Mouse (Mus musculus) myocyte (in vitro differentiated cells): ENCODE results near the gene Tmem205.

Experiments used
- CEBPB ChIP-seq: IDR thresholded peaks from 2 replicates; pipeline ENCODE4 v1.6.1; 2011; ENCODE audit warnings: mild to moderate bottlenecking, moderate library complexity; ENCODE audit not compliant: poor library complexity, insufficient read depth, severe bottlenecking
- E2F4 ChIP-seq: IDR thresholded peaks from one replicate; pipeline ENCODE4 v1.6.1; 2011; ENCODE audit warnings: mild to moderate bottlenecking, control low read depth, moderate library complexity; ENCODE audit not compliant: insufficient read depth
- MAX ChIP-seq: IDR thresholded peaks from one replicate; pipeline ENCODE4 v1.6.1; 2011; ENCODE audit warnings: low read depth, mild to moderate bottlenecking, control low read depth
- MYOD1 ChIP-seq, 3 experiments: IDR thresholded peaks; one replicate each; pipeline ENCODE4 v1.6.1; 2011; ENCODE audit warnings: control low read depth in 2 of 3, low read depth in 2 of 3, mild to moderate bottlenecking in 2 of 3, moderate library complexity in 1 of 3; ENCODE audit not compliant: insufficient read length in 2 of 3, control insufficient read depth in 1 of 3
- MYOG ChIP-seq, 3 experiments: IDR thresholded peaks; one replicate each; pipeline ENCODE4 v1.6.1; 2011; ENCODE audit warnings: control low read depth in 2 of 3, low read depth in 2 of 3, mild to moderate bottlenecking in 2 of 3; ENCODE audit not compliant: insufficient read length in 2 of 3, control insufficient read depth in 1 of 3, insufficient read depth in 1 of 3
- POLR2A ChIP-seq: IDR thresholded peaks from one replicate; pipeline ENCODE4 v1.6.1; 2011; ENCODE audit warnings: low read depth, mild to moderate bottlenecking, control low read depth, moderate library complexity; ENCODE audit not compliant: insufficient read length
- POLR2AphosphoS2 ChIP-seq: IDR thresholded peaks from one replicate; pipeline ENCODE4 v1.6.1; 2011; ENCODE audit warnings: low read depth, control low read depth; ENCODE audit not compliant: insufficient read length
- REST ChIP-seq: IDR thresholded peaks from one replicate; pipeline ENCODE4 v1.6.1; 2011; ENCODE audit warnings: mild to moderate bottlenecking, control low read depth, moderate library complexity; ENCODE audit not compliant: insufficient read depth, insufficient read length
- TCF12 ChIP-seq: IDR thresholded peaks from one replicate; pipeline ENCODE4 v1.6.1; 2011; ENCODE audit warnings: mild to moderate bottlenecking, control low read depth; ENCODE audit not compliant: poor library complexity, insufficient read depth, severe bottlenecking
- TCF3 ChIP-seq: IDR thresholded peaks from one replicate; pipeline ENCODE4 v1.6.1; 2011; ENCODE audit warnings: low read depth, control low read depth; ENCODE audit not compliant: insufficient read length
- USF1 ChIP-seq: IDR thresholded peaks from one replicate; pipeline ENCODE4 v1.6.1; 2011; ENCODE audit warnings: low read depth, mild to moderate bottlenecking, control low read depth, moderate library complexity

DNA sequence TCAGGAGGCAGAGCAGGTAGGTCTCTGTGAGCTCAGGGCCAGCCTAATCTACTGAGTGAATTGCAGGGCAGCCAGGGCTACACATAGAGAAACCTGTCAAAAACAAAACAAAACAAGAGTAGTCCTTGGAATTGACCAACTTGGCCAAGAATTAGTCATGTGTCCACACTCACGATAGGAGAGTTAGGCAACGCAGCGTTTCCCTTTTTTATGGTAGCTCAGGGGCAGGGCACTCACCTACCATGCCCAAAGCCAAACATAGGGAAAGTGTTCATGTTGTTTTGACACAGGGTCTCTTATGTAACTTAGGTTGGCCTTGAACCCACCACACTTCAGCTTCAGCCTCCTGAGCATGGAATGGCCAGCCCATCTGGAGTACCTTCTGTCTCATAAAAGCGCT is 41.9 kb upstream of the Tmem205 start:
- no peak for TF ChIP-seq POLR2A
- TF ChIP-seq MYOD1 (IDR thresholded peaks at IDR 0.05; ENCODE audit: control insufficient read depth in 1 of 3, insufficient read length in 2 of 3, low read depth in 2 of 3) = no peak
- no peak for TF ChIP-seq USF1
- no peak for TF ChIP-seq MAX
- TF ChIP-seq TCF12 = no peak
- no peak for TF ChIP-seq CEBPB
- TF ChIP-seq E2F4 = no peak
- no peak for TF ChIP-seq TCF3
- no peak for TF ChIP-seq POLR2AphosphoS2
- no peak for TF ChIP-seq MYOG (IDR thresholded peaks at IDR 0.05; ENCODE audit: control insufficient read depth in 1 of 3, insufficient read depth in 1 of 3, insufficient read length in 2 of 3, low read depth in 2 of 3)
- no peak for TF ChIP-seq REST
